Mouse (Mus musculus) olfactory bulb, adult 2 months (tissue): ENCODE measurements around the gene Ppp5c.

Source experiments
- CTCF ChIP-seq: fragments of 200-500 bp; IDR thresholded peaks from 2 replicates; pipeline ENCODE4 v1.5.1; 2012; ENCODE audit warnings: low read depth, mild to moderate bottlenecking, low read length, moderate library complexity; ENCODE audit not compliant: insufficient read depth
- POLR2A ChIP-seq: fragments of 200-500 bp; IDR thresholded peaks from 2 replicates; pipeline ENCODE4 v1.6.1; 2012; ENCODE audit warnings: mild to moderate bottlenecking, low read depth, low read length, moderate library complexity; ENCODE audit not compliant: insufficient read depth

DNA sequence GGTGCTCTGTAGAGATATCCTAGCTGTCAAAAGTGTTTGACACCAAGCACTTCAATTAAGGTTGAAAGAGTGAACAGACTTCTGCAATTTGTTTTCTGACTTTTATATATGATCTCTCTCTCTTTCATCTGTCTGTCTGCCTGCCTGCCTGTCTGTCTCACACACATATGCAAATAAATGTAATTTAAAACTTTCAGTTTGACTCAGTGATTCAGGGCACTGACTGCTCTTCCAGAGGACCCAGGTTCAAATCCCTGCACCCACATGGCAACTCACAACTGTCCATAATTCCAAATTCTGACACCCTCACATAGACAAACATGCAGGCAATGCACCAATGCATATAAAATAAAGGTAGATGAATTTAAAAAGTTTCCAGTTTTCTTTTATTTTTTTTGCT is 39.3 kb upstream of the Ppp5c start:
- TF ChIP-seq POLR2A (no peak), CTCF (no peak)
